Mouse (Mus musculus): Measurements from ENCODE around the gene Thoc7.
"Not testable (repeated sequence)": the region's sequence is repeated elsewhere in the genome, so short reads cannot be mapped to it uniquely, and the experiment has no call there.

The Thoc7 gene

DNA sequence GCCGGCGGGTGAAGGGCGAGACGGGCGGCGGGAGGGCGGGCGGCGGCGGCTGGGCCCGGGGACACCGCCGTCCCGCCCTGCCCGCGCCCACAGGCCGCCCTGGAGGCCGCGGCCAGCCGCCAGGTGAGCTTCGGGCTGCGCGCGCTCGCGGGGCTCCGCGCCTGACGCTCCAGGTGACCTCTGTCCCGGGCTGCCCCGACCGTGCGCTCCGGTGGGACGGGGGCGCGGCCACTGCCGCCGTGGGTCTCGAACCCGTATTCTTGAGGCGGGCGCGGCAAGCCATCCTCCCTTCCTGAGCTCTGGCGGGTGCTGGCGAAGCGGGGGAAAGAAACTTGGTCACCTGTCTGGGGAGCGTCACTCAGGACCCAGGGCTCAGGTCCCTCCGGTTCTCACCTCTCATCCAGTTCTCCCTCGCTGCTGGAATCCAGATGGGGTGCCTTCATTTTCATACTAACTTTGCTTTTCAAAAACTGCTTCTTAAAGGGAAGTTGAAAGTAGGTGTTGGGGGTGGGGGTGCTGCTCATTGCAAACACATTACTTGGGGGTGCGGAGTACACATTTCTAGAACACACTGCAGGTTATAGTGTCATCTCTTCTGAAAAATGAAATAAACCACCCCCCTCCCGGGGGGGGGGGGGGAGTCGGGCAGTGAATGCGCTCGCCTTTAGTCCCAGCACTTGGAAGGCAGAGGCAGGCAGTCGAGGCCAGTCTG lies at the start of gene Thoc7, which contains the start of gene Atxn7:
Thoc7 (minus strand) TSS at position 452 of the 712 bp plus-strand sequence.
Atxn7 (plus strand) TSS at position 40 of the 712 bp plus-strand sequence.
- DNase-seq (ENCODE audit: extremely low read depth, insufficient read length, low spot score) = peak; percentile 60

DNA sequence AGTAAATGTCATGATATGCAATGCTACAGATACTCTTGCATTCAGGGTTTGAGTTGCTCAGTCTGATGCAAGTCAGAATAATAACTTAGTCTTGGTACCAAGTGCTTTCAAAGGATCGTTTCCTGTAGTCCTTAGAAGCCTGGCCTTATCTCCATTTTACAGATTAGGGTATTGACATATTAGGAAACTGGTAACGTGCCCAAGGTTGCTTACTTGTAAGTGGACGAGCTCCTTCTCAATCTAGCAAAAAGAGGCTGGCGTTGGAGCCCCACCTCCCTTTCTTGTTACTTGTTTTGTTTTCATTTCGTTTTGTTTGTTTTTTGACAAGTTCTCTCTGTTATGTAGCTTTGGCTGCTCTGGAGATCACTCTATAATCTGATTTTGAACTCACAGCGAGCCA lies 48.1 kb upstream of the Thoc7 start:
- DNase-seq (ENCODE audit: extremely low read depth, insufficient read length, low spot score) = no peak

DNA sequence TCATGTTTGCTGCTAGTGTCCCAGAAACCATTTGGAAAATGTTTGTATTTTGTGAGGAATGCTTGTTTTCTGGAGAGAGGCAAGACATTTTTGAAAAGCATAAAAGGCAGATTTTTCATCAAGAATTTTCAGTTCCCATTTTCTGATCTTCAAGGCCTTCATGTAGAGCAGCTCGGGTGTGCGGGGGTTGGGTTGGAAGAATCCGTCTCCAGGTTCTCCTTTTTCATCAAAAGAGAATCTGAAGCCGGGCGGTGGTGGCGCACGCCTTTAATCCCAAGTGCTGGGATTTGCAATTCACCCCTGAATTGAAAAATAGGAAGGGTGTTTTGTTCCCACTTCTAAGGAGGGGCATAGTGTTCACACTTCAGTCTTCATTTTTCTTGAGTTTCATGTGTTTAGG lies 41.1 kb upstream of the Thoc7 start:
- DNase-seq (ENCODE audit: extremely low read depth, insufficient read length, low spot score) = no peak

DNA sequence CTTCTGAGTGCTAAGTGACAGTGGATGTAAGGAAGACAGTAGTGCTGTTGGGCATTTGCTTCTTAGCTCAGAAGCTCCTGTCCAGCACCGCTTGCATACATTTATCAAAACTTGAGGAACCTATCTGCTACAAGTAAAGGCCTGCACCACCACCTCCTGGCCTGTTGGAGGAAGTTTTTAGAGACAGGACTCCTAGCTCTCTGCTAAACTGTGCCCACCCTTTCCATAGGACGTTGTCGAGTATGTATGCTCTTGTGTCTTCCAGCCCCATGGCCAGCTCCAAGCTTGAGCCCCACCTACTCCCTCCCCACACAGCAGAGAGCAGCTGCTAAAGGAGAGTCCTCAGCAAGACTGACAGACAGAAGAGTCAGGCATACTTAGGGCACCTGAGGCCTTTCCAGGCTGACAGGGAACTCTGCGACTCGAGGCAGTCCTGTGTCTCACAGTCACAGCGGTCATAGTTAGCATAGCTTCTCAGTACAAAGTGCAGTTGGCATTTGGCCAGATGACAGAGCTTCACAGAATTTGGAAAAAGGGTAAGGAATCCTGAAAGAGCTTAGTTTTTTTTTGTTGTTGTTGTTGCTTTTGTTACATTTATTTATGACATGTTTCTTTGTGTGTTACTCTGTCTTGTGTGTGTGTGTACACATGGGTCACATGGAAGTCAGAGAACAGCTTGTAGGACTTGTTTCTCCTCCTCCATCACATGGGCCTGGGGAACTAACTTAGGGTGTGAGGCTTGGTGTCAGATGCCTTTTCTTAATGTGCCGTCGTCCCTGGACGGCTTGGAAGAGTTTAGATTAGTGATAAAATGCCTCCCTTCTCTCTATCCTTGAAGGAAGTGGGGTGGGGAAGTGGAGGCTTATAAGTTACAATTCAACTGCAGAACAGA lies 33.8 kb upstream of the Thoc7 start:
- no peak for DNase-seq (ENCODE audit: extremely low read depth, insufficient read length, low spot score)

DNA sequence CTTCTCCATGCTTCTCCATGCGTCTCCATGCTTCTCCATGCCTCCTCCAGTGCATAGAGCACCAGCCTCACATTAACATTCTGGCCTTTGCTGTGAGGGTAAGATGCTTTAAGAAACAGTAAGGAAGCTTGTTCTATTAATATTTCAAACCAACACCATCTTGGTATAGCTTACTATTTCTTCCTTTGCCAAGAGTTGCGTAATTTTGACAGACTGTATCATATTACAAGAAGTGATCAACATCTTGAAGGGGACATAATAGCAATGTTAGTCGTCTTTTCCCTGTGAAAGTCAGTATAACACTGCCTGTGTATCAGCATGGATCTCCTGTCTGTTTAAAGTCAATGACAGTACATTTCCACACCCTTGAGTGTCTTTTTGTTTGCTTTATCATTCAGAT lies 29.1 kb upstream of the Thoc7 start:
- no peak for DNase-seq (ENCODE audit: extremely low read depth, insufficient read length, low spot score)

DNA sequence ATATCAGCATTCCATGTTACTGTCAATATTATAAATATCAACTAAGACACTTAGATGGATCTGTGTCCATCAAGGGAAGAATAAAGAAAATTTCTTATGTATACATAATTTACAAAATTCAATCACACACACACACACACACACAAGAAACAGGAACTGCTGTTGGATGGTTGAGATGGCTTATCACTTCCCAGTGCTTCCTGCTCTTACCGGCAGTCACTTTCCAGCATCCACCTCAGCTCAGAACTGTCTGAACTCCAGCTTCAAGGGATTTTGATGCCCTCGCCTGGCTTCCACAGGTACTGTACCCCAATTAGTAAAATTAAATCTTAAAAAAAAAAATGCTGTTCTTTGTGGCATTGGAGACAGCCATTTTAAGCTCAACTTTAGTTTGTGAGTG lies 26.7 kb upstream of the Thoc7 start:
- no peak for DNase-seq (ENCODE audit: extremely low read depth, insufficient read length, low spot score)

DNA sequence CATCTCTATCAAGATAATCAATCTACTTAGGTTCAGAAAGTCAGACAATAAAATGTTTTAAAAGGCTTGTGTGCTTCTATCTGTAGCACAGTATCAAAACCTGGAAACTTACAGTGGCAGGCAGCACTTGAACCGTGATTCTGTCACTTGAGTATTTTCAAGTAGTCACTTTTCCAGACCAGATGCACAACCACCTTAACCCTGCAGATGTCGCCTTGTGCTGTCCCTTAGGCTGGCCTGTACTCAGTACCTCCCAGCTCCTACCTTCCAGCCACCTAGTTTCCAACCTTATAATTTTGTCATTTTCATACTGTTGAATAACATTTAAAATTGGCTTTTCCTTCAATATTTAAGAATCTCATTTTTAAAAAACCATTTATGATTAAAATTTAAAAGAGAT lies 20.5 kb upstream of the Thoc7 start:
- no peak for DNase-seq (ENCODE audit: extremely low read depth, insufficient read length, low spot score)

DNA sequence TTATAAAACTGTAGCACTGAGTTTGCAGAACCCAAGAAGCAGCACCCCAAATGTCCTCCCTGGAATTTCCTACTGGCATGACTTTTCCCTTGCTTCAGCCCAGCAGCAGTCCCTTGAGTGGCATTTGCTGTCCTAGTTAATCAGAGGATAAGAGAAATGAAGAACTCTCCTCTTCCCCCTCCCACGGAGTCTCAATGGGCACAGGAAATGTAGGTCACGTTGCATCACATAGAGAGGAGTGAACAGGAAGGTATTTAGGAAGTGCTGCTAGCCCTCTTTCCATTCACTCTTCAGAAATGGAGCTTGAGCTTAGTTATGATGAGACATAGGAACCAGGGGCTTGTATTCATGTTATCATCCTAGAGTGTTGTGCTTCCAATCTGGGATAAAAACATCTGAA lies 19.6 kb upstream of the Thoc7 start:
- no peak for DNase-seq (ENCODE audit: extremely low read depth, insufficient read length, low spot score)

DNA sequence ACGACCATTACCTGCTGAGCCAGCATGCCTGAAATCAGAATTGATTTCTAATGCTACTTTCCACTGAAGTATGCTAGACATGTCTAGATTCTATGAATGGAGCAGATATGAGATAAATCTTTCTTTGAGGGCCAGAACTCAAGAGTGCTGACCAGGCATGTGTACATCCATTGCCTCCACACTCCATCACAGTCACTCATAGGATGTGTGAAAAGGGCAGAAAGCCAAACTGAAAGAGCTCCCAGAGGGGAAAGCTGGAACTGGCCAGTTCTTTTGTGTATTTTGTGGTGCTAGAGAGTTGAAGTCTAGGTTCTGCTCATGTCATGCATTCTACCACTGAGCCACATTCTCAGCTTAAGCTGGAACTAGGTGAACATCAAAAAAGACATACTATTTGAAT lies 15.8 kb upstream of the Thoc7 start:
- DNase-seq (ENCODE audit: extremely low read depth, insufficient read length, low spot score) = no peak

DNA sequence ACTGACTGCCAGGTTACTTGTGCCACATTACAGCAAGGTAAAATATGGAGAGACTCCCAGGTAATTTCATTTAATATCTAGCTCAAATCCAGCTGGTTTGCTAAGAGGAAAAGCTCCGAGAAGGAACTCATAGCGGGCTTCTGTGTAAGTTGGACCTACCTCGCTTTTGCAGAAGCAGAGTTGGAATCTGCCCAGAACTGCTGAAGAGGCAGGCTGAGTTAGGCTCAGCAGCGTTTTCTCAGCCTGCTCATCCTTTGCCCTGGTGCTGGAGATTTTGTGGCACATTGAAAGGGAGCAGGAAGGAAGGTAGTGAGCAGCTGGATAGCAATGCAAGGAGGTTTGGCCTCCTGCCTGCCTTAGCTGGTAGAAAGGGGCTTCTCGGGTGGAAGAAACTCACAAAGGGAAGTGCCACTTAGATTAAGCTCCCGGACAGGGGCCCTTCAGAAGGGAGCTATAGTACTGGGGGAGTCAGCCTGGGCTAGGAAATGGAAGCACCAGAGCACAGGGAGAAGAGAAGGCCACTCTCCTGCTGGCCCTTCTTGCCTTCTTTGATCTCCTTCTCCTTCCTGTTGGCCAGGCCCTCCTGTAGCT lies 10.1 kb upstream of the Thoc7 start:
- DNase-seq (ENCODE audit: extremely low read depth, insufficient read length, low spot score) = no peak

DNA sequence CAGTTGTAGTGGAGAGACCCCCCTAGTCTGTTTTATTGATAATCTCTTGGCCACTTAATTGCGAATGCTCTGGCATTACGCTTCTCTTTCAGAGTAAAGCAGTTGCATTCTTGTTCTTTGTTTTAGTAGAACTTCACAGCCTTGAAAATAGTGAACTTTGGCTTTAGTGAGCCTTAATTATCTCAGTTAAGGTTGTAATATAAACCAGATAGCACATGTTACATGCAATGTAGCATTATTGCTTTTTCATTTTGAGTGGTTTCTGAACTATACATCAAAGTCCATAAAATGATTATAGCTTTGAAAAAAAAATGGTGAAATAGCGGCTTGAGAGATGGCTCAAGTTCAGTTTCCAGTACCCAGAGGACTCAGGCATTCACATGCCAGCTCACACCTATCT lies 8.9 kb upstream of the Thoc7 start:
- DNase-seq (ENCODE audit: extremely low read depth, insufficient read length, low spot score) = no peak

DNA sequence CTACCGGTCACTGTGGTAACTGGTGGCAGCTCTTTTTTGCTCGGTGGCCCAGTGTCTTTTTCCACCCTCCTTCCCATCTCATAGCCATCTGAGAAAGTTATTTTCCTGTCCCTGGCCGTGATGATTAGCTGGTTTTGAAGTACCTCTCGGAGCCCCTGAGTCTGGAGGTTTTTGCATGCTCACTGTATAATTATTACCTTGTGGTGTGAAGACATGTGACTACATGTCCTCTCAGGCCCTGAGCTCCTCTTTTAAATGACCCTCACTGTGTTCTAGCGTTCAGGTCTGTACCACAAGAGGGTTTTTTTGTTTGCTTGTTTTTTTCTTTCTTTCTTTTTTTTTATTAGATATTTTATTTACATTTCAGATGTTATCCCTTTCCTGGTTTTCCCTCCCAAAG lies 6.8 kb upstream of the Thoc7 start:
- DNase-seq (ENCODE audit: extremely low read depth, insufficient read length, low spot score) = no peak

DNA sequence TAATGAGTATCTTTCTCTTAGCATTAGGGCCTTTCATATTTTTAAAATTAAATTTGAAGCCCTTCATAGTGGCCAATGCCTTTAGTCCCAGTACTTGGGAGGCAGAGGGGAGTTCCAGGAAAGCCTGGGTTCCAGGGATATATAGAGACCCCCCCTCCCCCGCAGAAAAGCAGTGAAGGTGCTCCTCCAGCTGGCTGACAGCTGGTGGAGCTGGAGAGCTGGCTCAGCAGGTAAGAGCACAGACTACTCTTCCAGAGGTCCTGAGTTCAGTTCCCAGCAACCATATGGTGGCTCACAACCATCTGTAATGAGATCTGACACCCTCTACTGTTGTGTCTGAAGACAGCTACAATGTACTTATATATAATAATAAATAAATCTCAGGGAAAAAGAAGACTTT lies 6.0 kb upstream of the Thoc7 start:
- no peak for DNase-seq (ENCODE audit: extremely low read depth, insufficient read length, low spot score)

DNA sequence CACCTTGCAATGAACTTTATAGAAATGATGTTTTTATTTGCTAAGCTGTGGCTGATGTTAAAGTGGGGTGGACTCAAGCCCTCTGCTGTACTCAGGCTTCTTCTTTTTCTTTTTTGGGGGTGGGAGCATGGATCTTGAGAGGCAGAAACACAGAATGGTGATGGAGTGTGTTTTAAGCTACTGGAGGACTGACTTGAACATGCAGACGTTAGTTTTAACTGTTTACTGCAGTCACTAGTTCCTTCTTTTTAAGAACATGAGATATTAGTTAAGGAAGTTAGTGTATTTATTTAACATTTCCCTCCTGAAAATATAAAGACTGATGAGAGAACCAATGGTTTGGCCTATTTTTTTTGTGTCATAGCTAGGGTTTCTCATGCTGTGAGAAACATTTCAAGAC lies 1.9 kb upstream of the Thoc7 start:
- DNase-seq (ENCODE audit: extremely low read depth, insufficient read length, low spot score) = no peak

DNA sequence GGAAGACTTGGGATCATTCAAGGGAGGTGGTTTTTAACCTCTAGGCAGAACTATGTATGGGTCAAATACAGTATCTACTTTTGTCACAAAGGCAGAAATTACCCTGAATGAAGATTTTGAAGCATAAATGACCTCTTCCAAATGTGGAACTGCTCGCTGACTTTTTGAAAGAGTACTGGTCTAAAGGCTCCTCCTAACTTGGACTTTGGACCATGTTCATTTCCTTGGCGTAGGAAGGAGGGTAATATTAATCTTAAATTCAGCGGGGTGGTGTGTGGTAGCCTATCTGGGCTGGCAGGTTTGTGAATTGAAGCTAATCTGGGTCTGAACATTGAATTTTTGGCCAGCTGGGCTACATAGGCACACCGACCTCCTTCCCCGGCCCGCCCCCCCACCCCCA lies 824 bp upstream of the Thoc7 start:
- no peak for DNase-seq (ENCODE audit: extremely low read depth, insufficient read length, low spot score)

DNA sequence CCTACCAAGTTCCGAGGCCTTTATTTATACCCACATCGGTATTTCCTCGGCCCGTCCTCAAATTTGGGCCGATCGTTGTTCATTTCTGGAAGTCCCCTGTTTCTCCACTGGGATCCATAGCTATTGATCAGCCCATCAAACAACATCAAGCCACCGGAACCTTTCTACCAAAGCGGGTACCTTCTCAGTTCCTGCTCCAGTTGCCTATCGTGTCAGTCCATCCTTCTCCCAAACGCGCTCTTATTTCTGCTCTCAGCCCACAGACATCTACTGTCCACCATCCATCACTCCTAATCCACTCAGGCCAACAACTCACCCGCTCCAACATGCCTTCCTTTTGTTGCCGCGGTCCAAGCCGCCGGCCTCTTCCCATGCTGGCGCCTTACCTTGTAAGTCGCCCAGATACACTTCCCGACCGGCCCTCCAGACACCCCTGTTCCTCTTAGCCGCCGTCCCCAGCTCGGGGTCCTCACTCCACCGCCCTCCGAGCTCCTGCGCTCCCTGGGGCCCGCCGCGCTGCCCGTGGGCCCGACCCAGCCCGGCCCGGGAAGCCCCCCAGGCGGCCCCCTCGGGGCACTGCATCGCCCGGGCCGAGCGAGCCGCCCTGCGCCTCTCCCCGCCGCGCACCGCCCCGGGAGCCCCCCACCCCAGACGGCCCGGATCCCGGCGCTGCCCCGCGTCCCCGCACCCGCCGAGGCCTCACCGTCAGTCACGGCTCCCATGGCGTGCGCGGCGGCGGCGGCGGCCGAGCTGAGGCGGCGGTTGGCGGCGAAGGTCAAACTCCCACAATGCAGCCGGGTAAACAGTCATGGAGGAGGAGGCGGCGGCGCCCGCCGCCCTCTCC lies 948 bp downstream of the Thoc7 start:
- DNase-seq (ENCODE audit: extremely low read depth, insufficient read length, low spot score) = peak; percentile 64

DNA sequence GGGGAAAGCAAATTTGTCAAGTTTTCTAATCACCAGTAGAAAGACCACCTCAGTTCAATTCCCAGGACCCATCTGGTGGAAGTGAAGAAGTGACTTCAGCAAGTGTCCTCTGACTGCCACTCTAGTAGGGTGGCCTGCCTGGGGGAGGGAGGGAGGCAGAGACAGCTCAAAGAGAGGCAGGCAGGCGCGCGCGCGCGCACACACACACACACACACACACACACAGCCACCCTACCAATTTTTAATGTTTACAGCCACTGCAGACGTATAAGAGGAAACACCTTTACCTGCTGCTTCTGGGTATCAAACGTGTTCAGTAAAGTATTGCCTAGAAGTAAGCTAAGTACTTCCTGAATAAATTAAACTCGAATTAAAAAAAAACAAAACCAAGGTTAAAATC lies 1.6 kb downstream of the Thoc7 start:
- peak; percentile 45 for DNase-seq (ENCODE audit: extremely low read depth, insufficient read length, low spot score)

DNA sequence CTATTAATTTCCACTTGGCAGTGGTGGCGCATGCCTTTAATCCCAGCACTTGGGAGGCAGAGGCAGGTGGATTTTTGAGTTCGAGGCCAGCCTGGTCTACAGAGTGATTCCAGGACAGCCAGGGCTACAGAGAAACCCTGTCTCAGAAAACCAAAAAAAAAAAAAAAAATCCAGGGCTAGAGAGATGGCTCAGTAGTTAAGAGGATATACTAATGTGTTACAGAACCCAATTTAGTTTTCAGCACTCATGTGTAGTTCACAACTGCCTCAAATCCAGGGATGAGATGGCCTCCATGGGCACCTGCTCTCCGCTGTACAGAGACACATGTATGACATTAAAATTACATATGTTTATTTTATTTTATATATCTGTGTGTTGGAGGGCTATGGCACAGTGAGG lies 9.5 kb downstream of the Thoc7 start:
- not testable (repeated sequence) for DNase-seq (ENCODE audit: extremely low read depth, insufficient read length, low spot score)

DNA sequence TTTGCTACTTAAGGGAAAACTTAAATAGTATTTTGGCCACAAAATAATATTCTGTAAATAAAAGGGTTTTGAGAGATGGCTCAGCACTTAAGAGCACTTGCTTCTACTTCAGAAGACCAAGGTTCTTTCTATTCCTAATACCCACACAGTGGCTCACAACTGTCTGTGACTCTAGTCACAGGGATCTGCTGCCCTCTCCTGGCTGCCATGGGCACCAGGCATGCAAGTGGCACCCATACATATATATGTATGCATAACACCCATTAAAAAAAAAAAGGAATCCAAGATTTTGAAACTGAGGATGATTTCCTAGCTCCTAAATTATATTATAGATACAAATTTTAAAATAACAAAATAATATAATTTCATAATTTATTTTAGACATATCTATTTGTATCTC lies 11.3 kb downstream of the Thoc7 start:
- DNase-seq (ENCODE audit: extremely low read depth, insufficient read length, low spot score) = no peak

DNA sequence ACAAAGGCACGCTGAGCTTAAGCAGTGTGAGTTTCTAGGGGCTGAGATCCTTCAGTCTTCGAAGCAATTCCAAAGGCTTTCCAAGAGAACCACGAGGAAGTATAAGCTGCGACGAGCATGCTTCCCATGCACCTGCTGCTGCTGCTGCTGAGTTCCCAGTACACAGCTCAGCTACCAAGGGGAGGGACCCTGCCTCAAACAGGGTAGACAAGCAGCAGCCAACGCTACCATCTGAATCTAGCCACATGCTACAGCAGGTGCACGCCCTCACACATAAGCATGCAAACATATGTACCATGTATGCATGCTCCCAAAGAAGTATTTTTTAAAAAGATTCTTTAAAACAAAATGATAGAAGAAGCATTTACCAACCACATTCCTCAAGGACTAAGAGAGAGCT lies 13.3 kb downstream of the Thoc7 start:
- no peak for DNase-seq (ENCODE audit: extremely low read depth, insufficient read length, low spot score)

DNA sequence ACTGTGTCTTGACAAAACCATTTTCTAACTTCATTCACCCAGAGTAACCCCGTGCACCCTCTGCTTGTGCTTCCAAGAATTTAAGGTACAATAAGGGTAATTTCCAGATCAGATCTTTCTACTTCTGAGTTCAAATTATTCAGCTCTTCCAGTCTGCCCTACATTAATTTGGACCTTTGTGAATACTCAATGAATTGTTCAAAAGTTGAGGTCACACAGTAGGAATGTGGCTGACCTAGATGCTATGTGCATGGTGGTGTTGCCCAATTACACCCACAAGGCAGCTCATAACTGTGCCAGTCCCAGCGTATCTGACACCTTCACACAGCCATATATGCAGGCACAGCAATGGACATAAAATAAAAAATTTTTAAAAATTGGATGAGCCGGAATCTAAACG lies 17.0 kb downstream of the Thoc7 start:
- no peak for DNase-seq (ENCODE audit: extremely low read depth, insufficient read length, low spot score)
